Mouse (Mus musculus): Measurements from ENCODE around the gene Man2a1. TPM values are rescaled to one million over a fixed set of nuclear protein-coding genes. Genes with fewer than 3 reads are reported as not detected.

Man2a1 gene
- polyA plus RNA-seq, 1 experiment from 2014 or later: 10.7 TPM

GRCm38 (mm10) chr17:64581133-64581532 is 19.4 kb upstream of the Man2a1 start:
- WGBS: 90% methylated on average over 6 of the region's 6 CpGs
- Histone ChIP-seq H3K27ac (no peak overlapping the region), H3K4me2 (replicated peaks) (no peak overlapping the region), H3K36me3 (no peaks in the 10 kb centered on the region), H3K9me3 (no peaks in the 10 kb centered on the region), H3K4me1 (no peaks in the 10 kb centered on the region), H3K4me3 (no peak overlapping the region), H3K27me3 (no peaks in the 10 kb centered on the region), H3K9ac (no peak overlapping the region)
- ATAC-seq (ENCODE audit: low FRiP score, low read depth): no peak

- Histone ChIP-seq H3K27me3 (no peaks in the 10 kb centered on the region), H3K9ac (no peak overlapping the region), H3K36me3 (no peaks in the 10 kb centered on the region), H3K4me2 (replicated peaks) (no peak overlapping the region), H3K27ac (no peak overlapping the region), H3K4me3 (no peak overlapping the region), H3K4me1 (no peaks in the 10 kb centered on the region), H3K9me3 (no peaks in the 10 kb centered on the region)
- no peak for ATAC-seq (ENCODE audit: low FRiP score, low read depth)
- 73% methylated on average over 3 of the region's 3 CpGs for WGBS
These were observed 18.6 kb upstream of the Man2a1 start for GRCm38 (mm10) chr17:64581962-64582361.

- Histone ChIP-seq H3K4me2 (replicated peaks) (no peak overlapping the region), H3K27ac (no peak overlapping the region), H3K9ac (no peak overlapping the region), H3K36me3 (no peaks in the 10 kb centered on the region), H3K27me3 (no peaks in the 10 kb centered on the region), H3K4me3 (no peak overlapping the region), H3K4me1 (no peaks in the 10 kb centered on the region), H3K9me3 (0 out of 2 replicates have a peak, but pooled peaks cover 5% of the 10 kb centered on the region)
- ATAC-seq (ENCODE audit: low FRiP score, low read depth): no peak
- WGBS: 59% methylated on average over 4 of the region's 4 CpGs
These were observed 10.1 kb upstream of the Man2a1 start for GRCm38 (mm10) chr17:64590483-64590882.

- no peak overlapping the region for H3K9ac ChIP-seq
- WGBS: 72% methylated on average over 10 of the region's 10 CpGs
- no peaks in the 10 kb centered on the region for H3K4me1 ChIP-seq
- no peaks in the 10 kb centered on the region for H3K36me3 ChIP-seq
- 0 out of 2 replicates have a peak, but pooled peaks cover 5% of the 10 kb centered on the region for H3K9me3 ChIP-seq
- no peak overlapping the region for H3K4me3 ChIP-seq
- no peak for ATAC-seq (ENCODE audit: low FRiP score, low read depth)
- no peak overlapping the region for H3K27ac ChIP-seq
- no peak overlapping the region for H3K4me2 ChIP-seq (replicated peaks)
- no peaks in the 10 kb centered on the region for H3K27me3 ChIP-seq
These were observed 9.2 kb upstream of the Man2a1 start for GRCm38 (mm10) chr17:64591366-64591765.

- Histone ChIP-seq H3K9ac (no peak overlapping the region), H3K9me3 (0 out of 2 replicates have a peak, but pooled peaks cover 5% of the 10 kb centered on the region), H3K36me3 (no peaks in the 10 kb centered on the region), H3K27me3 (no peaks in the 10 kb centered on the region), H3K4me1 (no peaks in the 10 kb centered on the region), H3K4me3 (no peak overlapping the region), H3K27ac (no peak overlapping the region), H3K4me2 (replicated peaks) (no peak overlapping the region)
- 87% methylated on average over 2 of the region's 2 CpGs for WGBS
- no peak for ATAC-seq (ENCODE audit: low FRiP score, low read depth)
These were observed 8.2 kb upstream of the Man2a1 start for GRCm38 (mm10) chr17:64592355-64592754.

GRCm38 (mm10) chr17:64592788-64593187 is 7.7 kb upstream of the Man2a1 start:
- WGBS: 83% methylated on average over 3 of the region's 3 CpGs
- 0 out of 2 replicates have a peak, but pooled peaks cover 5% of the 10 kb centered on the region for H3K9me3 ChIP-seq
- no peak overlapping the region for H3K9ac ChIP-seq
- no peaks in the 10 kb centered on the region for H3K4me1 ChIP-seq
- H3K27me3 ChIP-seq: no peaks in the 10 kb centered on the region
- no peak for ATAC-seq (ENCODE audit: low FRiP score, low read depth)
- H3K4me2 ChIP-seq (replicated peaks): no peak overlapping the region
- H3K4me3 ChIP-seq: no peak overlapping the region
- no peak overlapping the region for H3K27ac ChIP-seq
- no peaks in the 10 kb centered on the region for H3K36me3 ChIP-seq

GRCm38 (mm10) chr17:64597770-64598169 is 2.8 kb upstream of the Man2a1 start:
- no peak overlapping the region for H3K27ac ChIP-seq
- no peak for ATAC-seq (ENCODE audit: low FRiP score, low read depth)
- H3K36me3 ChIP-seq: no peaks in the 10 kb centered on the region
- no peak overlapping the region for H3K4me3 ChIP-seq
- no peaks in the 10 kb centered on the region for H3K27me3 ChIP-seq
- H3K4me1 ChIP-seq: peaks cover 21% of the 10 kb centered on the region
- 86% methylated on average over 9 of the region's 9 CpGs for WGBS
- H3K4me2 ChIP-seq (replicated peaks): no peak overlapping the region
- H3K9ac ChIP-seq: no peak overlapping the region
- H3K9me3 ChIP-seq: 0 out of 2 replicates have a peak, but pooled peaks cover 5% of the 10 kb centered on the region

GRCm38 (mm10) chr17:64599916-64600315 is 620 bp upstream of the Man2a1 start:
- Histone ChIP-seq H3K9ac (peak overlapping the region; percentile 63), H3K27ac (peak overlapping the region; percentile 92; the same call in 1 of the 2 replicates), H3K9me3 (no peaks in the 10 kb centered on the region), H3K4me3 (peak overlapping the region; percentile 88), H3K27me3 (no peaks in the 10 kb centered on the region), H3K4me2 (replicated peaks) (peak overlapping the region; percentile 95), H3K4me1 (peaks cover 42% of the 10 kb centered on the region), H3K36me3 (no peaks in the 10 kb centered on the region)
- 33% methylated on average over 4 of the region's 4 CpGs for WGBS
- ATAC-seq (ENCODE audit: low FRiP score, low read depth): no peak; the same call in 1 of the 2 replicates

GRCm38 (mm10) chr17:64601091-64601750 is 685 bp downstream of the Man2a1 start:
- Histone ChIP-seq H3K9me3 (no peaks in the 10 kb centered on the region), H3K27me3 (no peaks in the 10 kb centered on the region), H3K36me3 (no peaks in the 10 kb centered on the region), H3K4me3 (peak overlapping the region; percentile 88), H3K9ac (peak overlapping the region; percentile 95), H3K4me2 (replicated peaks) (peak overlapping the region; percentile 95), H3K4me1 (peaks cover 49% of the 10 kb centered on the region), H3K27ac (peak overlapping the region; percentile 92)
- under 1% methylated on average over 73 of the region's 73 CpGs for WGBS
- peak; percentile 46 for ATAC-seq (ENCODE audit: low FRiP score, low read depth)

GRCm38 (mm10) chr17:64601751-64602578 is 1.4 kb downstream of the Man2a1 start:
- H3K4me2 ChIP-seq (replicated peaks): peak overlapping the region; percentile 95
- ATAC-seq (ENCODE audit: low FRiP score, low read depth): peak; percentile 29; the same call in 1 of the 2 replicates
- H3K9ac ChIP-seq: peak overlapping the region; percentile 95
- H3K9me3 ChIP-seq: no peaks in the 10 kb centered on the region
- no peaks in the 10 kb centered on the region for H3K27me3 ChIP-seq
- H3K4me1 ChIP-seq: peaks cover 49% of the 10 kb centered on the region
- 0 out of 2 replicates have a peak, but pooled peaks cover under 1% of the 10 kb centered on the region for H3K36me3 ChIP-seq
- H3K27ac ChIP-seq: peak overlapping the region; percentile 92; the same call in 1 of the 2 replicates
- peak overlapping the region; percentile 88 for H3K4me3 ChIP-seq
- under 1% methylated on average over 44 of the region's 44 CpGs for WGBS

- H3K27ac ChIP-seq: no peak overlapping the region
- 51% methylated on average over 9 of the region's 9 CpGs for WGBS
- 0 out of 2 replicates have a peak, but pooled peaks cover 3% of the 10 kb centered on the region for H3K36me3 ChIP-seq
- H3K9ac ChIP-seq: peak overlapping the region; percentile 95; the same call in 1 of the 2 replicates
- no peaks in the 10 kb centered on the region for H3K9me3 ChIP-seq
- H3K4me2 ChIP-seq (replicated peaks): peak overlapping the region; percentile 95
- ATAC-seq (ENCODE audit: low FRiP score, low read depth): no peak
- H3K4me3 ChIP-seq: peak overlapping the region; percentile 88
- no peaks in the 10 kb centered on the region for H3K27me3 ChIP-seq
- H3K4me1 ChIP-seq: peaks cover 49% of the 10 kb centered on the region
These were observed 2.6 kb downstream of the Man2a1 start for GRCm38 (mm10) chr17:64603134-64603533.

- H3K27me3 ChIP-seq: no peaks in the 10 kb centered on the region
- no peaks in the 10 kb centered on the region for H3K9me3 ChIP-seq
- H3K9ac ChIP-seq: no peak overlapping the region
- 78% methylated on average over 5 of the region's 5 CpGs for WGBS
- no peak overlapping the region for H3K27ac ChIP-seq
- no peak for ATAC-seq (ENCODE audit: low FRiP score, low read depth)
- H3K4me3 ChIP-seq: peak overlapping the region; percentile 88
- peak overlapping the region; percentile 95 for H3K4me2 ChIP-seq (replicated peaks)
- H3K36me3 ChIP-seq: 0 out of 2 replicates have a peak, but pooled peaks cover 3% of the 10 kb centered on the region
- peaks cover 49% of the 10 kb centered on the region for H3K4me1 ChIP-seq
These were observed 3.0 kb downstream of the Man2a1 start for GRCm38 (mm10) chr17:64603534-64603933.
